Mouse (Mus musculus) liver, embryonic 18 days (tissue): ENCODE measurements around the gene BC025920. TPM values are rescaled to one million over a fixed set of nuclear protein-coding genes. Genes with fewer than 3 reads are reported as not detected.

Experiments used
- polyA plus RNA-seq: library from polyadenylated mRNA; depleted of rRNA; stranded (reverse); fragments of >200 nt; gene quantifications from 2 replicates; pipeline ENCODE4 v1.2.3, GENCODE M21; 2012; rRNA removed

Gene BC025920
- polyA plus RNA-seq, result 1.5 and 2.0 TPM in 2 replicates

DNA sequence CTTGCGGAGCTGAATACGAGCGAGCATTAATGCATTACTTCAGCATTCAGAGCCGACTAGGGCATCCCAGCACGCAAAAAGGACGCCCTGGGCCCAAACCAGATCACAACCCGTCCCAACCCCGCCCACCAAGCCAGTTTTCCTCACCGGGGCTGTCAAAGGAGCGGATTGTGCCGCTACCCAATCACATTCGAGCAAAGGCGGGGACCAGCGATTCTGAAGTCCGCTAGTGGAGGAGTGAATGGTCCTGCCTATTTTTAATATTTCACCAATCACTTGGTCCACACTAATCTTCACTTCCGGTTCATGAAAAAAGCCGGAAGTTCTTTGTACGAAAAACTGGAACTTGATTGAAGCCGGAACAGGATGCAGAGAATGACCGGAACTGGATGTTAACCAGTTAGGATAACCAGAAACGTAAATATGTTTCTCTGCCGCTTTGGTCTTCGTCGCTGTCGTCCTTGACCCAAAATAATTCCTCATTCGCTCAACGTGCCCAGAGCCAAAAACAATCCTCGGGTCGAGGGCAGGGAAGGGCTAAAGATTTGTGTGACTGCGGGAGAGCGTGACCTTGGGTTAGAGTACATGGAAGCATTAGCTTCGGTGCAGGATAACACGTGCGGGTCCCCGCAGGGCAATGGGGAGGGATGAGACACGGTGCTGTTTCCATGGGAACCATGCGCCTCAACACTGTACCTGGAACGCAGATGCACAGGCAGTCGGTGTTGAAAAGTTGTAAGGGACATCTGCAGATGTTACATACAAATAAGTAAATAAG lies at the start of gene BC025920:
TSS of gene BC025920 (plus strand) at position 297 of the 778 bp plus-strand sequence.

GRCm38 (mm10) chr10:81559163-81559626 lies 46.9 kb upstream of the BC025920 start, which contains the start of gene Aes:
Gene Aes, plus strand, starts transcription at chr10:81559488.

GRCm38 (mm10) chr10:81574081-81575056 lies 31.7 kb upstream of the BC025920 start, which contains the start of gene Tle2:
Gene Tle2, plus strand, starts transcription at chr10:81574561.

DNA sequence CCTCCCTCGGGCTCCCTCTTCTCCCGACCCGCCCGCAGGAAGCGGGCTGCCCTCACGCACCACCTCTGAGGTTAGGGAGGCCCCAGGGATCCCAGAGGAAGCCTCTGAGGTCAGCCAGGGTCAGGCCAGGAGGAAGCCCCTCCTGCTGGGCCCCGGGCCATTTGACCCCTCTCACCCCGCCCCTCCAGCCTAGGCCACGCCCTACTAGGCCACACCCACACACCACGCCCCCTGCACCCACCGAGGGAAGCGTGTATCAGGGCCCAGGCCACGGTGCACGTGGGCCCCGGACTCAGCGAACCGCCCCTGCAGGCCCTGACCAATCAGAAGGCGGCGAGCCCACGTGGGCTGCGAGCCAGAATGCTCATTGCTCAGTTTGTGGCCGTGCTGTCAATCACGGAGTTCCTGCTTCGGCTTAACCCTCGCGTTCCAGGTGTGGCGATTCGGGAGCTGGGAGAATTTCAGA lies 5.3 kb upstream of the BC025920 start, which contains the start of gene Tle6:
TSS of gene Tle6 (minus strand) at position 336 of the 466 bp plus-strand sequence.

DNA sequence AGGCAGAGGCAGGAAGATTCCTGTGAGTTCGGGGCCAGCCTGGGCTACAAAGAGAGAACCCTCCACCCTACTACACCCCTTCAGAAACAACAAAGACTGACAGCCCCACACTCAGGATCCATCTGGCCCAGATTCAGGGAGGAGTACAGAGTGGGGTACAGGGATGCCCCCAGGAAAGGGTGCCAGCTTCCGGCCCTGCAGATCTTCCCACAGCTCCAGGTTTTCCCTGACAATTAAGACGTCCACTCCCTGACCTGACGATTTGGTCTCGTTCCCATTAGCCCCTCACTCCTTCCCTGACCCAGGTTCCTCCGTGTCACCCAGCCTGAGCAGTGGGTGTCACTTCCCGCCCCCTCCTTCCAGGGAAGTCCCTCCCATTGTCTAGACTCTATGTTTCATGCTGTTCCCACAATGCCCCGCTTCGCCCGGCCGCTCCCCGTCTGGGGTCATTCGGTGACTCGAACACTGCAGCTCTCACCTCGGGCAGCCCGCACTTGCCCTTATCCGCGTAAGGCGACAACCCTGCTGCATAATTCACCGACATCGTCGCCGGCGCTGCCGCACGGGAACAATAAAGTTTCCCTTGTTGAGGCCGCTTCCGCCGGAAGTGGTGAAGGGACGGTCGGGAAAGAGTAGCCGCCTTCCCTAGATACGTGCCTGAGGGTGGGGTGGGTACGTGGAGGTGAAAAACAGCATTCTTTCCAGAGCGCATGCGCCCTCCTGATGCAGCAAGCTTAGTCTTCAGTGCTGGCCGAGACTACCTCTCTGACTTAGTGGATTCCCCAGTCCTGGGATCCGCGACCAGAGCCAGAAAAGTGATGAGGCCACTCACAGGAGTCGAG lies 21.1 kb downstream of the BC025920 start, which contains the start of gene Sirt6:
TSS of gene Sirt6 (minus strand) at position 804 of the 842 bp plus-strand sequence.

DNA sequence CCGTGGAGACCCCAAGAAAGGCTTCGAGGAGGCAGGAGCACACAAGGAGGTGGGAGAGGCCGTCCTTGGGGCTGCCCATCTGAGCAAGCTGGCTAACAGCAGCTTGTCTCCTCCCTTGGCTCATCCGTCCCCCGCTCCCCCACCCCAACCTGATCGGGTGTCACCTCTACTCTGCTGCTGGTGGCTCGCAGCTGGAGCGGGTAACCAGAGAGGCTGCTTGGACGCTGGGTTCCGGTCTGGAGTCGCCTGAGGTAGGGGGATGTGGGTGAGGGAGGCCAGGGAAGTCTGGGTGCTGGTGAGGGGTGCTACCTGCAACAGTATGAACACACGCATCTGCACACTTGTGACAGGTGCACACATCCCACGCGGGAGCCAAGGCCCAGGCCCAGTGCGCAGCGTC lies 22.3 kb downstream of the BC025920 start, which contains the start of gene Ankrd24:
TSS of gene Ankrd24 (plus strand) at position 151 of the 400 bp plus-strand sequence.

DNA sequence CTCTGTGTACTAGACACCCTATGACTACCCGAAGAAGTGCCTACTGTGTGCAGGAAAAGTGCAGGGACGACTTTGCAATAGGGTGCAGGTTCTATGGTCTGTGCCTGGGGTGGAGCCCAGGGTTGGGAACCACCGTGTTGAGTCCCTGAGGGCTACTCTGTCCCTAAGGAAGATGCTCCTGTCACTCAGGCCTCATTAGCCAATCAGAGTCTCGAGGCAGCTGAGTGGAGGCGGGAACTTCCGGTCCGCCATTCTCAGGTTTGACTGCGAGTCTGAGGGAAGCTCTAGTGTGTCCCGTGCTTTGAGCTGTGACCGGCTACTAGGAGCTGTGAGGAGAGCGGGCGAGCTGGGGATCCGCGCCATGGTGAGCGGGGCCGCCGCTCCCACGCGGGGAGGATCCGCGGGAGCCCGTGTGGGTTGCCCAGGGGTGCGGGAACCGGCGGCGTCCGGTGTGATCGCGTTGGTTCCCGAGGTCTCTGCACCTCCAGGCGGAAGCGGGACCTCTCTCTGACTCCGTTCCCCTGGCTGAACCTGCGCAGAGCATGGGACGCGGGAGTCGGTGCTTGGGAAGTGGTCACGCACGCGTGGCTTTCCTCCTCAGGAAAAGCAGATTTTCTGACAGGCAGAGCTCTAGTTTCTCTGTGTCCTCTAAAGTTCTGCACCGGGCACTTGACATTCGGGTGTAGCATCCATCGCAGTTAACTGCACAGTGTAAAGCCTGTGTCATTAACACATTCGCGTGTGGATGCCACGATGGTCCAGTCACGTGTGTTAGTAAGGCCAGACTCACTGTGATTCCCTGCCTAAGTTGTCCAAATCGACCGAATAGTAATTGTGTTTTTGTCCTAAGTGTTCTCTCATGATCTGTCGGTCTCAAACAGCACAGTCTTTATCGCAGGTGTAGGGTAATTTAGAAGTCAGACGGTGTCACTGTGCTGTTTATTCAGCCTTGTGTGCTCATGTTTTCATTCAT lies 43.0 kb downstream of the BC025920 start, which contains the start of gene Gm10778:
TSS of gene Gm10778 (plus strand) at position 257 of the 973 bp plus-strand sequence.

Other genes starting within 250 kb of the BC025920 start
- 8.7 and 8.9 TPM in 2 replicates for gene Mfsd12, start 248.8 kb upstream of the BC025920 start, polyA plus RNA-seq
- 0.39 and 1.0 TPM in 2 replicates for gene 4930404N11Rik, start 240.5 kb upstream of the BC025920 start, polyA plus RNA-seq
- 54.1 and 61.6 TPM in 2 replicates for gene Fzr1, start 227.8 kb upstream of the BC025920 start, polyA plus RNA-seq
- 27.6 and 28.9 TPM in 2 replicates for gene Dohh, start 221.8 kb upstream of the BC025920 start, polyA plus RNA-seq
- 0.58 and 0.75 TPM in 2 replicates for gene Gm48551, start 221.8 kb upstream of the BC025920 start, polyA plus RNA-seq
- 0.64 and 0.82 TPM in 2 replicates for gene Gm48552, start 217.3 kb upstream of the BC025920 start, polyA plus RNA-seq
- gene Smim24, start 213.2 kb upstream of the BC025920 start, polyA plus RNA-seq, result 2.6 and 3.4 TPM in 2 replicates
- 1.7 and 1.9 TPM in 2 replicates for gene Nfic, start 150.6 kb upstream of the BC025920 start, polyA plus RNA-seq
- 0.02 and 0.06 TPM in 2 replicates for gene Celf5, start 123.6 kb upstream of the BC025920 start, polyA plus RNA-seq
- gene Ncln, start 109.9 kb upstream of the BC025920 start, polyA plus RNA-seq, result 65.7 and 83.5 TPM in 2 replicates
- gene S1pr4, start 106.1 kb upstream of the BC025920 start, polyA plus RNA-seq, result 5.4 and 5.7 TPM in 2 replicates
- gene Gna15, start 82.0 kb upstream of the BC025920 start, polyA plus RNA-seq, result 4.0 and 4.2 TPM in 2 replicates
- 20.3 and 23.1 TPM in 2 replicates for gene Gna11, start 61.1 kb upstream of the BC025920 start, polyA plus RNA-seq
- 179 and 189 TPM in 2 replicates for gene Aes, start 46.8 kb upstream of the BC025920 start, polyA plus RNA-seq
- gene Tle2, start 31.7 kb upstream of the BC025920 start, polyA plus RNA-seq, result 5.9 and 6.8 TPM in 2 replicates
- gene Tle6, start 5.2 kb upstream of the BC025920 start, polyA plus RNA-seq, result 4.9 and 5.2 TPM in 2 replicates
- gene Sirt6, start 21.5 kb downstream of the BC025920 start, polyA plus RNA-seq, result 7.5 and 8.7 TPM in 2 replicates
- 10.1 and 10.8 TPM in 2 replicates for gene Ankrd24, start 22.3 kb downstream of the BC025920 start, polyA plus RNA-seq
- 0.63 and 0.76 TPM in 2 replicates for gene Gm10778, start 42.8 kb downstream of the BC025920 start, polyA plus RNA-seq
- gene Zfp433, start 98.6 kb downstream of the BC025920 start, polyA plus RNA-seq, result 1.3 and 1.5 TPM in 2 replicates
- gene Gm3055, start 164.9 kb downstream of the BC025920 start, polyA plus RNA-seq, result 0.57 and 0.64 TPM in 2 replicates
- gene Gm4767, start 205.9 kb downstream of the BC025920 start, polyA plus RNA-seq, result 0.12 and 0.18 TPM in 2 replicates